Comparison of ENCODE assay signal across 8 mouse cellular contexts in genomic region chr2:118972687-118973376, GRCm38 (mm10). TPM values are rescaled to one million over a fixed set of nuclear protein-coding genes. Genes with fewer than 3 reads are reported as not detected.
A peak's percentile ranks its signal among the peaks of the same experiment; 100 is the strongest.
DNase-seq lines count a peak whose midpoint lies in the region; ATAC-seq lines count a peak whose summit lies in the region.

No protein-coding gene starts in this region.

- under 1% methylated on average over 33 of the region's 33 CpGs for WGBS in hindbrain, embryonic 15.5 days

- no peak overlapping the region for H3K27ac ChIP-seq in hindbrain, embryonic 15.5 days (replicated peaks)

- H3K4me2 ChIP-seq in hindbrain, embryonic 15.5 days: peak overlapping the region; percentile 88

- peak overlapping the region; percentile 42 for H3K4me3 ChIP-seq in hindbrain, embryonic 15.5 days

- H3K9ac ChIP-seq in hindbrain, embryonic 15.5 days: peak overlapping the region; percentile 28; the same call in 1 of the 2 replicates

- peaks cover 34% of the 10 kb centered on the region for H3K27me3 ChIP-seq in hindbrain, embryonic 15.5 days

- no peaks in the 10 kb centered on the region for H3K9me3 ChIP-seq in hindbrain, embryonic 15.5 days

- peaks cover 15% of the 10 kb centered on the region for H3K4me1 ChIP-seq in hindbrain, embryonic 15.5 days (replicated peaks)

- no peaks in the 10 kb centered on the region for H3K36me3 ChIP-seq in hindbrain, embryonic 15.5 days

- peak; percentile 82 for ATAC-seq in hindbrain, embryonic 15.5 days (ENCODE audit: low FRiP score, low read depth)

- DNase-seq in WW6 (ENCODE audit: low read depth, low spot score): peak; percentile 57
- DNase-seq in cerebellum, postnatal 36 days: peak; percentile 86 to 91
- peak; percentile 85 to 88 for DNase-seq in frontal cortex, postnatal 36 days (ENCODE audit: low spot score in 2 of 2)
- peak; percentile 70 for DNase-seq in left cerebral cortex, adult 11 months (ENCODE audit: low spot score)
- peak; percentile 87 for DNase-seq in lung, postnatal 36 days
- DNase-seq in retina, embryonic 14.5 days (ENCODE audit: low spot score): peak; percentile 94
- DNase-seq in thymus, postnatal 36 days: peak; percentile 85 to 86

RNA-seq across cellular contexts. Expression of gene Chst14, which starts 46.5 kb away (rescaled TPM):
- 6.2 and 6.9 TPM in 2 replicates for polyA plus RNA-seq in hindbrain, embryonic 15.5 days (2015; fragmentation: Nextera tagmentation; extraction: Ambion mirVana)

RNA-seq across cellular contexts. Expression of gene Ccdc32, which starts 56.4 kb away (rescaled TPM):
- polyA plus RNA-seq in hindbrain, embryonic 15.5 days (2015; fragmentation: Nextera tagmentation; extraction: Ambion mirVana): 37.0 and 39.0 TPM in 2 replicates
